Mouse (Mus musculus): ENCODE measurements at regions not wholly inside any gene's neighbourhood (a gene's known extent, or its start where the extent isn't known, plus 50 kb on each side); places are given as distances from the start of the nearest gene placed in this dataset.

DNA sequence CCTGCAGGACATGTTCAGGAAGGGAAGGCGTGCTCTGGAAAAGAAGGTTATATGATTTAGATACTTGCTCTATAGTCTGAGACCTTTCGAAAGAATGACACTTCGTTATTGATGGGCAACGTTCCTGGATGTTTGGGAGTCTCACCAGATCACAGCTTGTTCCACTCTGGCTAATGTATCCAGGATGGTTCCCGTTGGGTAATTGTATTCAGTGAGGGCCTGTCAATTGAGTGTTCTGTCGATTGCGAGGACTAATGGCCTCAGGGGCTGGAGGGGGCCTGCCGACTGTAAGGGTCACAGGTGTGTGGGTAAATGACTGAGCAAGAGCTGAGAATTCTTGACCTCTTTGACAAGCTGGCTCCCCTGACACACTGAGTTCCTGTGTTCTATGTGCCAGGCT lies 62.4 kb upstream of the Sdk2 start:
- no peak overlapping the region for H3K27ac ChIP-seq (ENCODE audit: insufficient read depth, low read depth, low read length)
- TF ChIP-seq CTCF (conservative IDR thresholded peaks at IDR 0.05; ENCODE audit: insufficient read depth, insufficient read length, low read depth, low read length), result no peak
- TF ChIP-seq POLR2A (IDR thresholded peaks at IDR 0.05; ENCODE audit: low read depth, low read length), result no peak
- no peaks in the 10 kb centered on the region for H3K4me1 ChIP-seq (ENCODE audit: control insufficient read depth, insufficient read depth, low read length)
- no peaks in the 10 kb centered on the region for H3K27me3 ChIP-seq (replicated peaks; ENCODE audit: control insufficient read depth, insufficient read depth, low read length)
- H3K36me3 ChIP-seq (ENCODE audit: control insufficient read depth, insufficient read depth, low read length), result no peaks in the 10 kb centered on the region
- WGBS, result 53% methylated on average over 8 of the region's 8 CpGs
- H3K4me3 ChIP-seq (ENCODE audit: insufficient read depth, low read depth, low read length), result no peak overlapping the region
- no peak for DNase-seq

GRCm38 (mm10) chr11:114128841-114129240 lies 62.0 kb upstream of the Sdk2 start:
- Histone ChIP-seq H3K27ac (ENCODE audit: insufficient read depth, low read depth, low read length) (no peak overlapping the region), H3K4me3 (ENCODE audit: insufficient read depth, low read depth, low read length) (no peak overlapping the region), H3K4me1 (ENCODE audit: control insufficient read depth, insufficient read depth, low read length) (no peaks in the 10 kb centered on the region), H3K36me3 (ENCODE audit: control insufficient read depth, insufficient read depth, low read length) (no peaks in the 10 kb centered on the region), H3K27me3 (replicated peaks; ENCODE audit: control insufficient read depth, insufficient read depth, low read length) (no peaks in the 10 kb centered on the region)
- no peak for DNase-seq
- no peak for TF ChIP-seq POLR2A (IDR thresholded peaks at IDR 0.05; ENCODE audit: low read depth, low read length)
- no peak for TF ChIP-seq CTCF (conservative IDR thresholded peaks at IDR 0.05; ENCODE audit: insufficient read depth, insufficient read length, low read depth, low read length)
- 89% methylated on average over 8 of the region's 8 CpGs for WGBS

DNA sequence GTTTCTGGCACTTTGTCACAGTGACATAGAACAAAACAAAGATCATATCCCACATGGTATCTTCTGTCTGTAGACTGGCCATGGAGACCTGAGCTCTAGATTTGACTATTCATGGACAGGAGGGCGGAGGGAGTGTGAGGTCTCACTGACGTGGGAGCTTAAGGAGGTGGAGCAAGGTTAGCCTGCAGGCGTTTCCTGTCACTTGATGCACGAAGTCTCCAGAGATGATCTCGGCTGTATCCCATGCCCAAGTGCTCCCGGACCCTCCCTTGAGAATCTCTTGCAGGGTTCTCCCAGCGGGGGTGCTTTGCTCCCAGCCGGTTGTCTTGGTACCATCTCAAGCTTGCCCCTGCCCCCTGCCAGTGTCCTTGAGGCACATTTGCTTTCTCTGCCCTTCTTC lies 60.6 kb upstream of the Sdk2 start:
- H3K36me3 ChIP-seq (ENCODE audit: control insufficient read depth, insufficient read depth, low read length), result no peaks in the 10 kb centered on the region

DNA sequence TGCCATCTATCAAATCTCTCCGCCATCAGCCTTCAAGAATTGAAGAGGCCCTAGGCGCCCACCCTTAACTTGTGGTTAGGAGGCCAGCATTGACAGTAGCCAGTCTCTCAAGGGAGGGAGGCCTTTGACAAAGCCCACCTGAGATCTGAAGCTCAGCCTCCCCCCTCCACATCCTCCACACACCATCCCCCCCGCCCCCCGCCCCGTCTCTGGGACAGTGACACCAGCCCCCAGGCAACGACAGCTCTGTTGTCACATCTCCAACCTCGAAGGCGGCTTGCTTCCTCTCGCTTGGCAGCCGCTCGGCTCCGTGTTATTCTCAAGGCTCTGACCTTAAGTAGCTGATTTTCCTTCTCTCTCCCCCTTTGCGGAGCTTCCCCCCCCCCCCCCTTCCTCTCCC lies 55.3 kb upstream of the Sdk2 start:
- Histone ChIP-seq H3K27me3 (replicated peaks; ENCODE audit: control insufficient read depth, insufficient read depth, low read length) (no peaks in the 10 kb centered on the region), H3K4me1 (ENCODE audit: control insufficient read depth, insufficient read depth, low read length) (no peaks in the 10 kb centered on the region), H3K4me3 (ENCODE audit: insufficient read depth, low read depth, low read length) (no peak overlapping the region), H3K27ac (ENCODE audit: insufficient read depth, low read depth, low read length) (no peak overlapping the region), H3K36me3 (ENCODE audit: control insufficient read depth, insufficient read depth, low read length) (no peaks in the 10 kb centered on the region)
- DNase-seq, result no peak
- TF ChIP-seq CTCF (conservative IDR thresholded peaks at IDR 0.05; ENCODE audit: insufficient read depth, insufficient read length, low read depth, low read length), result no peak
- no peak for TF ChIP-seq POLR2A (IDR thresholded peaks at IDR 0.05; ENCODE audit: low read depth, low read length)
- 39% methylated on average over 12 of the region's 13 CpGs for WGBS

More for the DNA sequence above, 60.6 kb upstream of the Sdk2 start:
- H3K4me1 ChIP-seq (ENCODE audit: control insufficient read depth, insufficient read depth, low read length), result no peaks in the 10 kb centered on the region
- H3K4me3 ChIP-seq (ENCODE audit: insufficient read depth, low read depth, low read length), result no peak overlapping the region
- no peak overlapping the region for H3K27ac ChIP-seq (ENCODE audit: insufficient read depth, low read depth, low read length)
- 7% methylated on average over 8 of the region's 8 CpGs for WGBS
- no peak for TF ChIP-seq CTCF (conservative IDR thresholded peaks at IDR 0.05; ENCODE audit: insufficient read depth, insufficient read length, low read depth, low read length)
- TF ChIP-seq POLR2A (IDR thresholded peaks at IDR 0.05; ENCODE audit: low read depth, low read length), result no peak
- H3K27me3 ChIP-seq (replicated peaks; ENCODE audit: control insufficient read depth, insufficient read depth, low read length), result no peaks in the 10 kb centered on the region
- no peak for DNase-seq

DNA sequence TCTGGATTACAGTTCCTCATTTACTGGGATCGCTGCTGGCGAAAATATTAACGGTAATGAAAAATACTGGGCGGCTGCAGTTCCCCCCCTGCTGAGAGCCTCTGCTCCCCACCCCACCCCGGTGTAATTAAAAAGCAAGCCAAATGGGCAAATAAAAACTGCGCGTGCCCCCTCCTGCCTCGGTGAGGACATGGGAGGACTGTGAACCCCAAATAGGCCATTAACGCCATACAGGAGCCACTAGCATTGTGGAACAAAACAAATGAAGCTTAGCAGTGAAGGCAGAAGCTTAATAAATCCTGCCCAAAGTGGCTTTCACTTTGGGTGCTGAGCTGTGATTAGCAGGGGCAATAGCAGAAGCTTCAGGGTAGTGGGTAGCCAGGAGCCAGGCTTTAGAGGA lies 52.3 kb upstream of the Sdk2 start:
- no peak overlapping the region for H3K27ac ChIP-seq (ENCODE audit: insufficient read depth, low read depth, low read length)
- H3K27me3 ChIP-seq (replicated peaks; ENCODE audit: control insufficient read depth, insufficient read depth, low read length), result no peaks in the 10 kb centered on the region
- no peaks in the 10 kb centered on the region for H3K4me1 ChIP-seq (ENCODE audit: control insufficient read depth, insufficient read depth, low read length)
- DNase-seq, result no peak
- no peak overlapping the region for H3K4me3 ChIP-seq (ENCODE audit: insufficient read depth, low read depth, low read length)
- H3K36me3 ChIP-seq (ENCODE audit: control insufficient read depth, insufficient read depth, low read length), result no peaks in the 10 kb centered on the region
- TF ChIP-seq CTCF (conservative IDR thresholded peaks at IDR 0.05; ENCODE audit: insufficient read depth, insufficient read length, low read depth, low read length) (no peak), POLR2A (IDR thresholded peaks at IDR 0.05; ENCODE audit: low read depth, low read length) (no peak)
- WGBS, result 47% methylated on average over 9 of the region's 9 CpGs

Data from kidney, adult 2 months (tissue).